Mouse (Mus musculus): ENCODE measurements around the gene Pmel. TPM values are rescaled to one million over a fixed set of nuclear protein-coding genes. Genes with fewer than 3 reads are reported as not detected.

Gene Pmel
- total and polyA plus RNA-seq, 3 experiments, result 5.3 to 9.4 (median 7.1) TPM

DNA sequence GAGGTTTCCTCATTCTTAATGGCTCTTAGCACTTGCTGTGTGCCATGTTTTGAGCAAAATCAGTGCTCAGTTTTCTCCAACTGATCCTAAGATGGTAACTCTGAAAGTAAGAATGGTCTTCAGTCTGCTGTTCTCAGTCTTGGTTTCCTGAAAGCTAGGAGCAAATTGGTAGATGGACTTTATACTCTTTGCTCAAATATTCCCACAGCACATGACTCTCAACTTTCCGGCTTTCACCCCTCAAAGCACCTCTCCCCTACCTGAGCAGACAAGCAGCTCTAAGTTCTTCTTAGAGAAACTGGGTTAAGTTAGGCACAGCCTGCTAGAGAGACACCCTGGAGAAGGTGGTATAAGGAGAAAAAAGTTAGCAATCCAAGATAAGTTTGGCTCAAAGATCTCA, 47.3 kb upstream of the Pmel start:
- Histone ChIP-seq H3K27ac (ENCODE audit: insufficient read depth, low read depth) (no peak overlapping the region), H3K27me3 (replicated peaks) (no peaks in the 10 kb centered on the region), H3K9ac (ENCODE audit: insufficient read depth, low read depth) (no peak overlapping the region), H3K36me3 (replicated peaks in 1 of 2; ENCODE audit: control insufficient read depth in 1 of 2, insufficient read depth in 1 of 2, low read length in 1 of 2) (no peaks in the 10 kb centered on the region), H3K9me3 (replicated peaks; ENCODE audit: low read length) (no peaks in the 10 kb centered on the region), H3K79me2 (replicated peaks; ENCODE audit: control insufficient read depth, extremely low read depth, insufficient read depth, poor library complexity, severe bottlenecking) (no peaks in the 10 kb centered on the region), H3K4me3 (replicated peaks in 1 of 3; ENCODE audit: low read depth in 2 of 3, low read length in 2 of 3, poor library complexity in 1 of 3) (no peak overlapping the region), H3K4me2 (ENCODE audit: insufficient read depth, low read depth, poor library complexity, severe bottlenecking) (no peak overlapping the region), H3K4me1 (ENCODE audit: control insufficient read depth in 1 of 2, insufficient read depth in 2 of 2) (peaks cover 5 to 11% of the 10 kb centered on the region in 2 experiments; a peak in 3 of 4 replicates)
- in situ Hi-C loops (cut with MboI; ENCODE audit: low pct_ligation_motif_present, low pct_unique_long_range_greater_than_20kb, low sequenced_read_pairs), result no loop called here
- no peak for TF ChIP-seq RCOR1 (conservative IDR thresholded peaks at IDR 0.05; ENCODE audit: low read depth, low read length)
- no peak for TF ChIP-seq MAZ (IDR thresholded peaks at IDR 0.05; ENCODE audit: low read depth, low read length)
- TF ChIP-seq JUN (IDR thresholded peaks at IDR 0.05; ENCODE audit: insufficient read depth, low read depth, low read length), result no peak
- TF ChIP-seq MEF2A (IDR thresholded peaks at IDR 0.05; ENCODE audit: borderline replicate concordance, low read depth, low read length), result no peak
- no peak for TF ChIP-seq GABPA (IDR thresholded peaks at IDR 0.05; ENCODE audit: insufficient replicate concordance, low read depth, low read length)
- TF ChIP-seq MAFK (IDR thresholded peaks at IDR 0.05; ENCODE audit: insufficient replicate concordance, low read length), result no peak
- TF ChIP-seq SIN3A (IDR thresholded peaks at IDR 0.05; ENCODE audit: low read length), result no peak
- no peak for DNase-seq (ENCODE audit: extremely low read depth)
- dilution Hi-C loops (cut with MboI; ENCODE audit: extremely low pct_ligation_motif_present, extremely low pct_unique_long_range_greater_than_20kb, low sequenced_read_pairs), result no loop called here

GRCm38 (mm10) chr10:128657844-128658243, 46.2 kb upstream of the Pmel start:
- Histone ChIP-seq H3K79me2 (replicated peaks; ENCODE audit: control insufficient read depth, extremely low read depth, insufficient read depth, poor library complexity, severe bottlenecking) (no peaks in the 10 kb centered on the region), H3K27ac (ENCODE audit: insufficient read depth, low read depth) (no peak overlapping the region), H3K4me3 (replicated peaks in 1 of 3; ENCODE audit: low read depth in 2 of 3, low read length in 2 of 3, poor library complexity in 1 of 3) (no peak overlapping the region), H3K4me2 (ENCODE audit: insufficient read depth, low read depth, poor library complexity, severe bottlenecking) (no peak overlapping the region), H3K9ac (ENCODE audit: insufficient read depth, low read depth) (no peak overlapping the region), H3K4me1 (ENCODE audit: control insufficient read depth in 1 of 2, insufficient read depth in 2 of 2) (peaks cover 5 to 11% of the 10 kb centered on the region in 2 experiments; a peak in 3 of 4 replicates), H3K9me3 (replicated peaks; ENCODE audit: low read length) (no peaks in the 10 kb centered on the region), H3K27me3 (replicated peaks) (no peaks in the 10 kb centered on the region), H3K36me3 (replicated peaks in 1 of 2; ENCODE audit: control insufficient read depth in 1 of 2, insufficient read depth in 1 of 2, low read length in 1 of 2) (no peaks in the 10 kb centered on the region)
- no peak for DNase-seq (ENCODE audit: extremely low read depth)
- in situ Hi-C loops (cut with MboI; ENCODE audit: low pct_ligation_motif_present, low pct_unique_long_range_greater_than_20kb, low sequenced_read_pairs) (no loop called here), dilution Hi-C loops (cut with MboI; ENCODE audit: extremely low pct_ligation_motif_present, extremely low pct_unique_long_range_greater_than_20kb, low sequenced_read_pairs) (no loop called here)
- TF ChIP-seq MEF2A (IDR thresholded peaks at IDR 0.05; ENCODE audit: borderline replicate concordance, low read depth, low read length), result no peak
- TF ChIP-seq USF1 (IDR thresholded peaks at IDR 0.05; ENCODE audit: low read depth, low read length), result no peak
- no peak for TF ChIP-seq KAT2A (IDR thresholded peaks at IDR 0.05; ENCODE audit: insufficient replicate concordance, low read length)
- TF ChIP-seq NELFE (IDR thresholded peaks at IDR 0.05; ENCODE audit: low read depth, low read length), result no peak
- TF ChIP-seq TCF12 (IDR thresholded peaks at IDR 0.05; ENCODE audit: low read depth, low read length), result no peak
- no peak for TF ChIP-seq SMC3 (IDR thresholded peaks at IDR 0.05; ENCODE audit: low read depth, low read length)
- no peak for TF ChIP-seq CTCF (conservative IDR thresholded peaks at IDR 0.05 in 1 of 2, IDR thresholded peaks at IDR 0.05 in 1 of 2; ENCODE audit: low read depth in 2 of 2, low read length in 2 of 2)
- no peak for TF ChIP-seq MAX (IDR thresholded peaks at IDR 0.05; ENCODE audit: low read length)
- TF ChIP-seq POLR2A (IDR thresholded peaks at IDR 0.05; ENCODE audit: low read depth, low read length), result no peak
- TF ChIP-seq SIN3A (IDR thresholded peaks at IDR 0.05; ENCODE audit: low read length), result no peak
- TF ChIP-seq CHD1 (IDR thresholded peaks at IDR 0.05; ENCODE audit: low read depth, low read length), result no peak
- TF ChIP-seq NRF1 (IDR thresholded peaks at IDR 0.05; ENCODE audit: low read depth, low read length), result no peak
- no peak for TF ChIP-seq MAZ (IDR thresholded peaks at IDR 0.05; ENCODE audit: low read depth, low read length)
- TF ChIP-seq JUN (IDR thresholded peaks at IDR 0.05; ENCODE audit: insufficient read depth, low read depth, low read length), result no peak
- no peak for TF ChIP-seq PAX5 (IDR thresholded peaks at IDR 0.05; ENCODE audit: low read length)
